Mouse (Mus musculus) small intestine, adult 2 months (tissue): ENCODE results near the gene Itga2b.

ENCODE experiments used
- CTCF ChIP-seq: fragments of 200-500 bp; IDR thresholded peaks from 2 replicates; pipeline ENCODE4 v1.5.1; 2012; ENCODE audit warnings: low read depth, mild to moderate bottlenecking, control low read depth, inconsistent platforms, low read length, moderate library complexity, mixed read lengths; ENCODE audit not compliant: insufficient replicate concordance, insufficient read length; ENCODE audit errors: extremely low read depth
- POLR2A ChIP-seq: fragments of 200-500 bp; IDR thresholded peaks from 2 replicates; pipeline ENCODE4 v1.6.1; 2012; ENCODE audit warnings: low read depth, mild to moderate bottlenecking, control low read depth, inconsistent platforms, low read length, moderate library complexity

DNA sequence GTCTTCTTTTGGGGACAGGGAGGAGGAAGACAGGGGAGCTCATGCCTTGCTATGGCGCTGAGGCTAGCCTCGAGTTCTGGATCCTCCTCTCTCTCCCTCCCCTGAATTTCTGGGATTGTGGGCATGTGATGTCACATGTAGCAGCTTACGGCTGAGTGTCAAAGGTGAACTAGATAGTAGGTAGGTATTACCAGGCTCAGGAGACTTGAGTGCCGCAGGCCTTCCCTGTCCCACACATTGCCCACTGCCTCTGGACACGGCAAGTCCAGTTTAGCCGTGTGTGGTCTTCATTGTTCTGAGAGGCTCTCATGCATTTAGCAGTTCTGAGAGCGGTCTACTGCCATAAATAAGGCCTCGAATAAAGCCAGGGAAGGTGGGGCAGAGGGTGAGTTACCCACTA lies 56.9 kb downstream of the Itga2b start:
- TF ChIP-seq CTCF: no peak
- TF ChIP-seq POLR2A: no peak
